Mouse (Mus musculus) E14TG2a.4 (cell line): ENCODE data around the gene Fem1b.

Source experiments
- CTCF ChIP-seq: conservative IDR thresholded peaks from 2 replicates; pipeline ENCODE4 v1.5.1; 2014; ENCODE audit warnings: low read length
- NANOG ChIP-seq: IDR thresholded peaks from 2 replicates; pipeline ENCODE4 v1.6.1; 2014; ENCODE audit warnings: borderline replicate concordance, low read length, mixed read lengths
- POU5F1 ChIP-seq: IDR thresholded peaks from 2 replicates; pipeline ENCODE4 v1.6.1; 2014; ENCODE audit warnings: low read length, borderline replicate concordance

- TF ChIP-seq CTCF (no peak), POU5F1 (no peak), NANOG (no peak)
Observed at GRCm38 (mm10) chr9:62857216-62857615, 45.5 kb upstream of the Fem1b start.
